Mouse (Mus musculus) limb, embryonic 11.5 days (tissue): ENCODE data around the gene Zdhhc24. TPM values are rescaled to one million over a fixed set of nuclear protein-coding genes. Genes with fewer than 3 reads are reported as not detected.

ENCODE experiments used
- ATAC-seq: fragments of 200-750 bp; cut with Nextera tagmentation; 2 replicates; pipeline ENCODE4 v1.8.0; 2017; ENCODE audit warnings: low read depth; ENCODE audit not compliant: insufficient number of reproducible peaks, low FRiP score, low TSS enrichment
- DNase-seq: peaks from one replicate; pipeline ENCODE4 v3.0.0-alpha.2; 2015; ENCODE audit warnings: low spot score
- H3K27ac ChIP-seq: fragments of 300-500 bp; sonication (generic); replicated peaks from 2 replicates; pipeline ENCODE4 v1.5.1; 2014; ENCODE audit warnings: low read depth, mild to moderate bottlenecking, low read length
- H3K27me3 ChIP-seq: fragments of 300-500 bp; sonication (generic); 2 replicates; pipeline ENCODE4 v1.6.1; 2014; ENCODE audit warnings: mild to moderate bottlenecking, low read length, mixed read lengths; ENCODE audit not compliant: control insufficient read depth, insufficient read depth
- H3K36me3 ChIP-seq: fragments of 300-500 bp; sonication (generic); 2 replicates; pipeline ENCODE4 v1.6.1; 2014; ENCODE audit warnings: mild to moderate bottlenecking, low read length, moderate library complexity, mixed read lengths; ENCODE audit not compliant: control insufficient read depth, insufficient read depth
- H3K4me1 ChIP-seq: fragments of 300-500 bp; sonication (generic); 2 replicates; pipeline ENCODE4 v1.6.1; 2014; ENCODE audit warnings: low read length, mixed read lengths; ENCODE audit not compliant: control insufficient read depth, insufficient read depth
- H3K4me2 ChIP-seq: fragments of 300-500 bp; sonication (generic); 2 replicates; pipeline ENCODE4 v1.6.1; 2014; ENCODE audit warnings: low read depth, mild to moderate bottlenecking, moderate library complexity; ENCODE audit not compliant: severe bottlenecking
- H3K4me3 ChIP-seq: fragments of 300-500 bp; sonication (generic); 2 replicates; pipeline ENCODE4 v1.5.1; 2014; ENCODE audit warnings: low read depth, low read length
- H3K9ac ChIP-seq: fragments of 300-500 bp; sonication (generic); 2 replicates; pipeline ENCODE4 v1.6.1; 2014; ENCODE audit warnings: mild to moderate bottlenecking, low read length
- H3K9me3 ChIP-seq: fragments of 300-500 bp; sonication (generic); 2 replicates; pipeline ENCODE4 v1.6.1; 2016; ENCODE audit warnings: low read length; ENCODE audit not compliant: control insufficient read depth
- WGBS: fragments of 180-500 bp; shearing (Covaris S2); extraction: QIAGEN DNeasy Blood & Tissue Kit; methylation state at CpG from one replicate; pipeline ENCODE4 v1.1.7; 2014; 5-methylcytosine and 5-hydroxymethylcytosine counted together
- polyA plus RNA-seq: library from polyadenylated mRNA; unstranded; fragments of >200 nt; fragmentation: Nextera tagmentation; extraction: Ambion mirVana; gene quantifications from 2 replicates; pipeline ENCODE4 v1.2.1, GENCODE M21; 2014

The Zdhhc24 gene
- polyA plus RNA-seq, 1 experiment from 2014 or later: 6.5 TPM

DNA sequence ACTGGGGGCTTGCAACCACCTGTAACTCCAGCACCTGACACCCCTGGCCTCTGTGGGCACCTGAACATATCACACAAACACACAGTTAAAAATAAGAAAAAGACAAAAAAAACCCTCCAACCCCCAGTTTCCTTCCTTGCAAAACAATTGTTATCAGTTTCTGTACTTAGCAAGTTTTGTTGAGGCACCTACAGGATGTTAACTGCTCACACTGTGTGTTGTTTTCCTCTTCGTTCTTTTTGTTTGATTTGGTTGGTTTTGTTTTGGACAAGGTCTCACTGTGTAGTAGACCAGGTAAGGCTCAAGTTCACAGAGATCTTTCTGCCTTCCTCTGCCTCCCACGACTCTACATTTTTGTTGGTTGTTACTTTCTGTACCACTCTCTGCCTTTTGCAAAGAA lies 35.9 kb upstream of the Zdhhc24 start:
- no peak for DNase-seq
- no peak overlapping the region for H3K9ac ChIP-seq
- ATAC-seq: no peak
- no peaks in the 10 kb centered on the region for H3K36me3 ChIP-seq
- H3K4me2 ChIP-seq: no peak overlapping the region
- no peak overlapping the region for H3K4me3 ChIP-seq
- H3K4me1 ChIP-seq: peaks cover 8% of the 10 kb centered on the region; the same call in 1 of the 2 replicates
- no peak overlapping the region for H3K27ac ChIP-seq
- H3K27me3 ChIP-seq: peaks cover 18% of the 10 kb centered on the region; the same call in 1 of the 2 replicates
- 80% methylated on average over 2 of the region's 2 CpGs for WGBS
- H3K9me3 ChIP-seq: no peaks in the 10 kb centered on the region

DNA sequence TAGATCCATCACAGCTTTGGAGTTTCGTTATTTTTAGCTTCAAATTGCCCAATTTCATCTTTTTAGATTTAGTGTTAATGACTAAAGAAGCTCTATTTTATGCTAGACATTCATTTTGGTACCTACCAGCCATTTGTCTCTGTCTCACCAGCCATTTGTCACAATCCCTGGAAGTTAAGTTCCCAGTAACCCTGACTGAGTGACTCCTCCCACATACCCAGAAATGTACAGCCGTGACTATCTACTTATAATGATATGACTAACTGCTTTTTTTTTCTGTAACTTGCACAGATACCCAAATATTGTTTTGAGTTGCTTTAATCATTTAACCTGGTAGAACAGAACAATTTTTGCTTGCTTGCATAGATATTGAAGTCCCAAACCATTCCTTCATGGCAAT lies 32.6 kb upstream of the Zdhhc24 start:
- Histone ChIP-seq H3K4me3 (no peak overlapping the region), H3K27ac (no peak overlapping the region), H3K4me1 (no peaks in the 10 kb centered on the region), H3K4me2 (no peak overlapping the region), H3K9me3 (no peaks in the 10 kb centered on the region), H3K36me3 (no peaks in the 10 kb centered on the region), H3K9ac (no peak overlapping the region), H3K27me3 (peaks cover 5% of the 10 kb centered on the region; the same call in 1 of the 2 replicates)
- no peak for ATAC-seq
- WGBS: 74% methylated on average over 2 of the region's 2 CpGs
- no peak for DNase-seq

DNA sequence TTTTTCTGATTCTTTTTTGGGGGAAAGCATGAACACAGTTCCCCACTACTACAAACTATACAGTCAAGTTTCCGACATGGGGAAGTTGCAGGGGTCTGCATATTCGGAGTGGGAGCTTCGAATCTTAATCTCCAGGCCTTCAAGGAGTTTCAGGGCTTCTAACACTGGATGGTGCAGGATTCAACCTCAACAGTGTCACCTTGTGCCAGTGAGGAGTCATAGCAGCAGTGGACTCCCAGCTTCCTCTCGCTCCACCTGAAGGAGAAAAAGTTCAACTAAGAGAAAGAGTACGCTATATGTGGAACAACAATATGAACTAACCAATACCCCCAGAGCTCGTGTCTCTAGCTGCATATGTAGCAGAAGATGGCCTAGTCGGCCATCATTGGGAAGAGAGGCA lies 31.0 kb upstream of the Zdhhc24 start:
- Histone ChIP-seq H3K4me2 (no peak overlapping the region), H3K9ac (no peak overlapping the region), H3K27ac (no peak overlapping the region), H3K4me1 (no peaks in the 10 kb centered on the region), H3K9me3 (no peaks in the 10 kb centered on the region), H3K27me3 (no peaks in the 10 kb centered on the region), H3K36me3 (no peaks in the 10 kb centered on the region), H3K4me3 (no peak overlapping the region)
- ATAC-seq: no peak
- DNase-seq: no peak
- WGBS: 40% methylated on average over 7 of the region's 7 CpGs

DNA sequence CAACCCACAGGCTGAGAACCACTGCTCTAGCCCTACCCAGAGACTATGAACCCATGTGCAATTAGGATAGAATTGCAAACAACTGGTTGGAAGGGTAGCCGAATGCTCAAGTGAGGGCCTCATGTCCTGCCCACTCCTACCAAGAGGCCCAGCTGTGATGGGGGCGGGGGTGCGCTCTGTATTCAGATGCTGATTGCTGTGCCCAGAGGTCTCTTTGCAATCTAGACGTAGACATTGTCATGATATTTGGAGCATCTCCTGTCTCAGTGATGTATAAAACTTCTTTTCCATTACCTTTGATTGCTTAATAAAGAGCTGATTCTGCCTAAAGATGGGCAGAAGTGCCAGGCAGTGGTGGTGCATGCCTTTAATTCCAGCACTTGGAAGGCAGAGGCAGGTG lies 28.7 kb upstream of the Zdhhc24 start:
- Histone ChIP-seq H3K9me3 (no peaks in the 10 kb centered on the region), H3K9ac (no peak overlapping the region), H3K4me3 (no peak overlapping the region), H3K4me1 (no peaks in the 10 kb centered on the region), H3K36me3 (no peaks in the 10 kb centered on the region), H3K27me3 (no peaks in the 10 kb centered on the region), H3K4me2 (no peak overlapping the region), H3K27ac (no peak overlapping the region)
- WGBS: 52% methylated on average over 4 of the region's 4 CpGs
- DNase-seq (no peak), ATAC-seq (no peak)

DNA sequence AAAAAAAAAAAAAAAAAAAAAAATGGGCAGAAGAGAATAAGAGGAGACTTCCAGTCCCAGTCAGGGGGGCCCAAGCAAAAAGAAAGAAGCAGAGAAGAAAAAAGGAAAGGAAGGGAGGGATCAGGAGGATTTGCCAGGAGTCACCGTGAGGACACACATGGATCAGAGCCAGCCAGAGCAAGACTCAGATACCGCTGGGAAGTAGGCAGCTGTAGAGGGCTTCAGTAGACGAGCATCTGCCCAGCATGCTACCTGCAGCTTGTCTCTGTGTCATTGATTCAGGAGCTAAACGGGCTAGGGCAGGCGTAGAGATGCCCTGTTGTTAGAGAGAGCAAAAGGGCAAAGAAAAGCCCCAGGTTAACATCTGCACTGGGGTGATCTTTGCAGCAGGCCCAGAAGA lies 28.2 kb upstream of the Zdhhc24 start:
- Histone ChIP-seq H3K4me1 (no peaks in the 10 kb centered on the region; the same call in 1 of the 2 replicates), H3K27me3 (no peaks in the 10 kb centered on the region), H3K36me3 (no peaks in the 10 kb centered on the region), H3K4me2 (0 out of 2 replicates have a peak overlapping the region, but pooled peaks have one; percentile 12), H3K9me3 (no peaks in the 10 kb centered on the region), H3K9ac (no peak overlapping the region), H3K27ac (no peak overlapping the region), H3K4me3 (no peak overlapping the region)
- ATAC-seq (no peak), DNase-seq (no peak)
- WGBS: 58% methylated on average over 5 of the region's 5 CpGs

DNA sequence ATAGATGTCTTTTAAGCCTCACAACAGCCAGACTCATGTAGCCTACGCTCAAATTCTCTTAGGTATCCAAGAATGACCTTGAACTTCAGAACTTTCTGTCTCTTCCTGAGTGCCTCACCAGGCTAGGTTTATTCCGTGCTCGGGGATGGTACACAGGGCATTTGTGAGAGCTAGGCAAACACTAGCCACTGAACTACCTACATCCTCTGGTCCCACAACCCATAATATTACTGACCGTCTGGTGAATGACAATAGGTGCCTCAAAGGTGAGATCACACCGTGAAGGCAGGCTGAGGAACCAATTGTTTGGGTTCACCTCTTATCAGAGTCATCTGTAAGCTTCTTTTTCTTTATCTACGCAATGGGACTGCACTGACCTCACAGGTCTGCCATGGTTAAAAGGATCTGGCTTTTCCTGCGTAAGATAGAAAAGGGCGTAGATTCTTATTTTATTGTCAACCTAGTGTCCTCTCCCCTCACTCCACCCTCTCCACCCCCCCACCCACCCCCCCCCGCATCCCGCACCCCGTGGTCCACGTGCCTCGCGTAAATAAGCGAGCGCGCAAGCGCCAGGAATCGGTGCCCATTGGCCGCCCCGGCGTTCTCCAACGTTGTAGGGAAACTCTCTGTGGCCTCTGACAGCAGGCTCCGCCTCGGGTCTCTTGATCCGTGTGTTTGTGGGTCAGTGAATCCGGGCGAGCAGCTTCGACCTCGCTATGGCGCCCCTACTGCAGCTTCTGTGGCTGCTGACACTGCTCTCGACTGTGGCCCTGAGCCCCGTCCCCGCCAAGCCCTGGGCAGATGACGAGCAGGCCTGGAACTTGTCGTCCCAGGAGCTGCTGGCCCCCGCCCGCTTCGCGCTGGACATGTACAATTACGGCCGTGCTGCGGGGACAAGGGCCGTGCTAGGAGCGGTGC lies 23.7 kb upstream of the Zdhhc24 start, which contains the start of gene Ctsf:
Ctsf (plus strand) TSS at position 579 of the 918 bp plus-strand sequence.
- Histone ChIP-seq H3K4me2 (peak within 1 kb of the TSS; percentile 97), H3K27ac (no peak within 1 kb of the TSS)

DNA sequence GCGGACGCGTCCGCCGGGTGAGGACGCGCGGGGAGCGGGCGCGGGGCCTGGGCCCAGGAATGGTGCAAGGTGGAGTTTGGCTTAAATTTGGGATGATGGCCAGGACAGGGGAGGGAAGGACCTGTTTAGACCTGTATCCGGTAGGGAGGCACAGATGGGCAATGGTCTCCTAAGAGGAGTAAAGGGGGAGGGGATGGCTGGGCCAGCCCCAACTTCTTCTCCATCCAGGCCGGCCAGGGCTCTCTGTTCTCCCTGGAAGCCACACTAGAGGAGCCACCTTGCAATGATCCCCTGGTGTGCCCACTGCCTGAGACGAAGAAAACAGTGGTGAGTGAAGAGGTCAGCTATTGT lies 23.0 kb upstream of the Zdhhc24 start:
- H3K27me3 ChIP-seq: no peaks in the 10 kb centered on the region
- H3K4me1 ChIP-seq: peaks cover 3% of the 10 kb centered on the region; the same call in 1 of the 2 replicates
- DNase-seq (no peak), ATAC-seq (0 out of 2 replicates have a peak, but pooled peaks have one; percentile 31)
- peak overlapping the region; percentile 58 for H3K4me3 ChIP-seq
- H3K9me3 ChIP-seq: no peaks in the 10 kb centered on the region
- peak overlapping the region; percentile 55 for H3K9ac ChIP-seq
- WGBS: 2% methylated on average over 14 of the region's 14 CpGs
- no peak overlapping the region for H3K27ac ChIP-seq
- peak overlapping the region; percentile 97 for H3K4me2 ChIP-seq
- no peaks in the 10 kb centered on the region for H3K36me3 ChIP-seq

More for the DNA sequence above, 23.7 kb upstream of the Zdhhc24 start, which contains the start of gene Ctsf:
- Histone ChIP-seq H3K9ac (peak within 1 kb of the TSS; percentile 55), H3K4me1 (peaks cover 3% of the 10 kb centered on the region; the same call in 1 of the 2 replicates), H3K9me3 (no peaks in the 10 kb centered on the region), H3K4me3 (peak within 1 kb of the TSS; percentile 58), H3K27me3 (no peaks in the 10 kb centered on the region), H3K36me3 (no peaks in the 10 kb centered on the region)
- WGBS: 5% methylated on average over 45 of the region's 45 CpGs
- peak; percentile 81 for DNase-seq
- ATAC-seq: peak; percentile 68

DNA sequence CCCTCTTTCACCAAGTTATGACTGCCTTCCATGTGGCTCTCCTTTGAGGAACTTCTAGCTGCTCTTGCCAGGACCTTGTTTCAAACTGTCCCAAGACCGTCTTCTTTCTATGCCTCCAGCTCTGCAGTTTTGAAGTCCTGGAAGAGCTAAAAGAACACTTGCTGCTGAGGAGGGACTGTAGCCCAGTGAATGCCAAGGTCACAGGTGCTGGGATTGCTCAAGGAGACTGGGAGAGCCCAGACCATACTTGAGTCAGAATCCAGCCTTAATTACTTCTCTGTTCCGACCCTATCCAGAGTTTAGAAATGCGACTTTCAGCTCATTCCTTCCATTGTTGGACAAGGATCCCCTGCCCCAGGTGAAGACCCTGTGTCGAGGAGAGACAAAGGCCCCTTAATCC lies 22.5 kb upstream of the Zdhhc24 start:
- no peak for DNase-seq
- 83% methylated on average over 4 of the region's 4 CpGs for WGBS
- no peaks in the 10 kb centered on the region for H3K27me3 ChIP-seq
- no peak overlapping the region; the same call in 1 of the 2 replicates for H3K4me2 ChIP-seq
- peaks cover 3% of the 10 kb centered on the region; the same call in 1 of the 2 replicates for H3K4me1 ChIP-seq
- ATAC-seq: no peak
- no peak overlapping the region for H3K4me3 ChIP-seq
- H3K9ac ChIP-seq: no peak overlapping the region
- no peaks in the 10 kb centered on the region for H3K36me3 ChIP-seq
- H3K9me3 ChIP-seq: no peaks in the 10 kb centered on the region
- no peak overlapping the region for H3K27ac ChIP-seq
